Mouse (Mus musculus) ES-E14 (cell line): Measurements from ENCODE around the gene Rnf43. TPM values are rescaled to one million over a fixed set of nuclear protein-coding genes. Genes with fewer than 3 reads are reported as not detected.

ENCODE experiments used
- DNase-seq: peaks from one replicate; pipeline ENCODE4 v3.0.0-alpha.2; 2013; ENCODE audit warnings: low read depth, low spot score
- H3K27ac ChIP-seq: 2 replicates; pipeline ENCODE4 v1.5.1; 2012; ENCODE audit warnings: low read depth, mild to moderate bottlenecking, low read length, moderate library complexity, mixed read lengths; ENCODE audit not compliant: poor library complexity, insufficient read depth, severe bottlenecking
- H3K36me3 ChIP-seq: 2 replicates; pipeline ENCODE4 v1.6.1; 2012; ENCODE audit warnings: mild to moderate bottlenecking, low read length, moderate library complexity, mixed read lengths; ENCODE audit not compliant: control insufficient read depth, poor library complexity, insufficient read depth, severe bottlenecking
- H3K4me1 ChIP-seq, 2 experiments: fragments of 150-350 bp in 1 of 2; sonication (generic) in 1 of 2; 2 replicates each; pipeline ENCODE4 v1.6.1; 2012; ENCODE audit warnings: low read length in 2 of 2, mild to moderate bottlenecking in 1 of 2, mixed read lengths in 1 of 2; ENCODE audit not compliant: control insufficient read depth in 2 of 2, insufficient read depth in 2 of 2, poor library complexity in 1 of 2
- H3K4me3 ChIP-seq, 2 experiments: fragments of 150-350 bp in 1 of 2; sonication (generic) in 1 of 2; 2 replicates each; pipeline ENCODE4 v1.5.1; 2012; ENCODE audit warnings: low read length in 2 of 2, low read depth in 1 of 2, mild to moderate bottlenecking in 1 of 2, mixed read lengths in 1 of 2; ENCODE audit not compliant: insufficient read depth in 1 of 2, poor library complexity in 1 of 2, severe bottlenecking in 1 of 2
- H3K9ac ChIP-seq: 2 replicates; pipeline ENCODE4 v1.6.1; 2012; ENCODE audit warnings: low read depth, mild to moderate bottlenecking, low read length, mixed read lengths; ENCODE audit not compliant: poor library complexity, insufficient read depth, severe bottlenecking
- H3K9me3 ChIP-seq: fragments of 150-350 bp; sonication (generic); 2 replicates; pipeline ENCODE4 v1.6.1; 2012; ENCODE audit warnings: low read depth, mild to moderate bottlenecking, low read length; ENCODE audit not compliant: control insufficient read depth, insufficient read depth
- CHD2 ChIP-seq: IDR thresholded peaks from 2 replicates; pipeline ENCODE4 v1.6.1; 2014; ENCODE audit warnings: mild to moderate bottlenecking, low read depth, low read length, inconsistent platforms
- HCFC1 ChIP-seq: IDR thresholded peaks from 2 replicates; pipeline ENCODE4 v1.6.1; 2012; ENCODE audit warnings: low read length, inconsistent platforms, borderline replicate concordance; ENCODE audit not compliant: insufficient read depth
- MAFK ChIP-seq: IDR thresholded peaks from 2 replicates; pipeline ENCODE4 v1.6.1; 2014; ENCODE audit warnings: mild to moderate bottlenecking, low read depth, low read length, inconsistent platforms; ENCODE audit not compliant: insufficient read depth
- ZC3H11A ChIP-seq: IDR thresholded peaks from 2 replicates; pipeline ENCODE4 v1.6.1; 2012; ENCODE audit warnings: low read depth, mild to moderate bottlenecking, inconsistent platforms, low read length, borderline replicate concordance
- ZNF384 ChIP-seq: IDR thresholded peaks from 2 replicates; pipeline ENCODE4 v1.6.1; 2012; ENCODE audit warnings: low read depth, low read length, inconsistent platforms
- in situ Hi-C, 2 experiments: fragments of 600-800 bp; cut with MboI; formaldehyde crosslinking; loops; one replicate each; pipeline ENCODE4 v1.15.1; 2025; ENCODE audit warnings: low sequenced_read_pairs in 2 of 2, inconsistent platforms in 1 of 2; ENCODE audit not compliant: unreplicated experiment in 2 of 2
- total RNA-seq: library from RNA; depleted of rRNA; stranded (reverse); fragments of 300-350 nt; gene quantifications from 2 replicates; pipeline ENCODE4 v1.2.3, GENCODE M21; 2012

The Rnf43 gene
- total RNA-seq, 1 experiment = 1.2 TPM

DNA sequence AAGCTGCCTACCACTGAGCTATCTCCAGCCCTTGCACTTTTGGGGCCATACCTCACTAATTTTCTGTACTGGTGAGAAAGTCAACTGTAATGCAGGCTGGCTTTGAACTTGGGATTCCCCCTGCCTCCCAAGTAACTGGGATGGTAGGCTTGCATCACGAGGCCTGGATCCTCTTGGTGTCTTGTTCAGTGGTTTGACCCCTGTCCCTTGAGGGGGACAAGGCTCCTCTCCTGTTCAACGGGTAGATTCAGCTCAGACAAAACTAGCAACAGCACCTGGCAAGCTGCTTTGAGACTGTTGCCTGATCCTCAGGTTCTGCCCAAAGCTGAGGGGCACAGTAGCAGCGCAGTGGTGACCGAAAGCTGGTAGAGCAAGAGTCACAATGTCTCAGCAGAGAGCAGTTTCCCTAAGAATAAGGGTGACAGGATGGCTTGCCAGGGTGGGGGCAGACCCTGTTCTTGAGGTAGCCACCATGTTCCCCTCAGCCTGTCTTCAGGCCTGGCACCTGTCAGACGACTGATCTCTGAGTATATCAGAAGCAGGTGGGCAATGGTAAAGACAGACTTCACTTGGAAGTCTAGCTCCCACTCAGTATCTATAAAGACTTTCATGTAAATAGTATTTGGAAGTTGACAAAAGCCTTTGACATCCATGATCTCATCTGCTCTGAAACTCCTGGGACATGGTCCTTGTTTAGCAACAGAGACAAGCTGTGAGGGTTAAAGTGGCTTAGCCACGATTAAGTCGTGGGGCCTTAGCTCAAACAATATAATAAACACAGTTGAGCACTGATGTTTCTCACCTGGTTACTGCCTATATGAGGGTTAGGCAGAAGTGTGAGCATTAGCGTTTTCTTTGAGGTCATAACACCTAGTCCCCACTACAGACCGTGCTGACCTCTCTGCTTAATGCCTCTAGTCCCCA, 83.4 kb downstream of the Rnf43 start:
- TF ChIP-seq ZNF384 (no peak), MAFK (no peak), HCFC1 (no peak), ZC3H11A (no peak), CHD2 (no peak)
- peak overlapping the region; percentile 34; the same call in 1 of the 2 replicates for H3K27ac ChIP-seq
- DNase-seq = no peak
- no peak overlapping the region for H3K9ac ChIP-seq
- H3K4me3 ChIP-seq = no peak overlapping the region
- peaks cover 27% of the 10 kb centered on the region for H3K36me3 ChIP-seq
- peaks cover 2 to 18% of the 10 kb centered on the region in 2 experiments; a peak in 2 of 4 replicates for H3K4me1 ChIP-seq
- in situ Hi-C loops = no loop called here
- H3K9me3 ChIP-seq = no peaks in the 10 kb centered on the region

- Histone ChIP-seq H3K9ac (no peak overlapping the region), H3K4me3 (no peak overlapping the region), H3K27ac (no peak overlapping the region), H3K4me1 (peaks cover 2 to 25% of the 10 kb centered on the region in 2 experiments; a peak in 2 of 4 replicates), H3K9me3 (no peaks in the 10 kb centered on the region), H3K36me3 (peaks cover 21% of the 10 kb centered on the region)
- in situ Hi-C loops = no loop called here
- no peak for TF ChIP-seq HCFC1
- no peak for TF ChIP-seq CHD2
- DNase-seq = no peak
Measured at GRCm38 (mm10) chr11:87747312-87747711, 84.8 kb downstream of the Rnf43 start.

DNA sequence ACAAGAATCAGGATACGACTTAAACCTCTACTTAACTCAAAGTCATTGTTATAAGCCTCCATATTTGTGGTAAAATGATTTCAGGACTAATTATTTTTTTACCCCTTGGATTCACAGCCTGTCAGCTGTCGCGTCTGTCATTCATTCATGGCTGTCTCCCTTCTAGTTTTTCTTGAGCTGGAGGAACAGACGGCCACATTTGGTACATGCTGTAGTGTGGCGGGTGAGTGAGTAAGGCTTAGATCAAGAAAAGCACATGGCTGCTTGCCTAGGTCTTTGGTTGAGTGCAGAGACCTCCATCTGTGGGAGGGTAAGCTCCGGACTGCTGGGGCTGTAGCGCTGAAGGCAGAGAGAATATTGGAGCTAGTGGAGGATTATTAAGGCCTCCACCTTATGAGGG, 85.2 kb downstream of the Rnf43 start:
- Histone ChIP-seq H3K36me3 (peaks cover 19% of the 10 kb centered on the region), H3K9ac (no peak overlapping the region), H3K4me3 (no peak overlapping the region), H3K9me3 (no peaks in the 10 kb centered on the region), H3K4me1 (peaks cover 2 to 25% of the 10 kb centered on the region in 2 experiments; a peak in 2 of 4 replicates), H3K27ac (no peak overlapping the region)
- TF ChIP-seq ZNF384 = no peak
- TF ChIP-seq ZC3H11A = no peak
- TF ChIP-seq MAFK = no peak
- TF ChIP-seq HCFC1 = no peak
- TF ChIP-seq CHD2 = no peak
- no peak for DNase-seq
- in situ Hi-C loops = no loop called here

- Histone ChIP-seq H3K9ac (peak overlapping the region; percentile 70), H3K4me1 (peaks cover 2 to 28% of the 10 kb centered on the region in 2 experiments; a peak in 2 of 4 replicates), H3K27ac (peak overlapping the region; percentile 20; the same call in 1 of the 2 replicates), H3K36me3 (peaks cover 12% of the 10 kb centered on the region), H3K4me3 (peak overlapping the region; percentile 27 to 65), H3K9me3 (no peaks in the 10 kb centered on the region)
- DNase-seq = peak; percentile 79
- in situ Hi-C loops = no loop called here
- TF ChIP-seq CHD2 (no peak), ZC3H11A (no peak), HCFC1 (no peak), ZNF384 (no peak), MAFK (no peak)
Measured at GRCm38 (mm10) chr11:87748132-87749119, 85.9 kb downstream of the Rnf43 start.
